Mouse (Mus musculus): ENCODE measurements around the gene Stim2.
A peak's percentile ranks its signal among the peaks of the same experiment; 100 is the strongest.

The Stim2 gene

GRCm38 (mm10) chr5:54049940-54050339 lies 51.6 kb downstream of the Stim2 start:
- no peak for DNase-seq

DNA sequence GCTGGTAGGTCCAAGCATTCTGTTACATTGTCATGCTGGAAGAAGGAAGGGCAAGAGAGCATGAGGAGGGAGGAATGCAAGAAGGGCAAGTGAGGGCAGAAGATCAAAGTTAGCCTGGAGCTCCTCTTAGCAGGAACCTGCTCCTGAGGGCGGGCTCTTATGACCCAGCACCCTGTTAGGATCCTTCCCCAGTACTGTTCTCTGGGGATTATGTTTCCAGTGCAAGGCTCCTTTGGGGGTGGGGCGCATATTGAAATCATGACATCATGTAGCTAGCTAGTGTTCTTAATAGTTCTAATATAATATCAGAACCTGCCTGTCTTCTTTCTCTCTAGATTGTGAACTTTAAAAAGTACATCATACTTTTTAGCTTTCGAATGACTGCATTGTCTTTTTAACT lies 52.8 kb downstream of the Stim2 start:
- DNase-seq = no peak

GRCm38 (mm10) chr5:54052205-54052604 lies 53.9 kb downstream of the Stim2 start:
- DNase-seq = no peak

DNA sequence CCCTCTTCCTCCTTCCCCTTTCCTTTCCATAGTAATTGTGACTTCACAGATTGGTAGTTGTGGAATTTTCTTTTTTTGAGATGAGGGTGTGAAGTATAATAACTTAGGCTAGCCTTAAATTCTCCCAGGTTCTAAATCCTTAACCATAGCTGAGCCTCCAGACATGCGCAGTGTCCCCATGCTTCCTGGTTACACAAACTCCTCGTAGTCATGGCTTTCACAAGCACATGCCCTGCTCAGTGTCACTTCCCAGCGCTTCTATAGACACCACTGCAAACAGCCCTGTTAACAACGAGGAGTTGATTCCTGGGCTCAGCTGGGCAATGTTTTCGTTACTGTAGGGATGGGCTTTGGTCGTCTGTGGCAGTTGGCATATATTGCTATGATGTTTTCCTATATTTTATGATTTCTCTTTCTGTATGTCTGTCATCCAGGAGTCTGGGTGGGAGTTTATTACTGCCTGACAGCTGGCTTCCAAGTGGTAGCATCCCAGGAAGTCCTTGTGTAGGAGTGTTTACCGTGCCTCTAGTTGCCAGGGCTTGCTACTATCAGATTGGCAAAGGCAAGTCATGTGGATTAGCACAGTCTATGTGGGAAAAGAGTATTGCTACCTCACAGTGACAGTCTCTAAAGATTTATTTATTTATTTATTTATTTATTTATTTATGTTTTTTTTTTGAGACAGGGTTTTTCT lies 55.5 kb downstream of the Stim2 start:
- no peak for DNase-seq

DNA sequence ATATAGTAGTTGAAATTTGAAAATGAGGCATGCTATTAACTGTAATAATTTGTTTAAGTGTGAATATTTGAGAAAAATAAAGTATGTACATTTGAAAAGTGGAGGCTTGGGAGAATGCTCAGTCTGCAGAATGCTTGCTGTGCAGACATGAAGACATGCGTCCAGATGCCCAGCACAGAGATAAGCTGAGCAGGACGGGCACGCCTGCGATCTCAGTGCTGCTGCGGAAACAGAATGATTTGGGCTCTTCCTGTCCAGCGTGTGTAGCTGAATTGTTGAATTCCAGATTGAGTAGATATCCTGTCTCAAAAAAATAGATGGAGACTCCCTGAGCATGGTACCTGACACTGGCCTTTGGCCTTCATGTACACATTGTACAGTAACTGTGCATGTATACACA lies 58.0 kb downstream of the Stim2 start:
- DNase-seq = no peak

DNA sequence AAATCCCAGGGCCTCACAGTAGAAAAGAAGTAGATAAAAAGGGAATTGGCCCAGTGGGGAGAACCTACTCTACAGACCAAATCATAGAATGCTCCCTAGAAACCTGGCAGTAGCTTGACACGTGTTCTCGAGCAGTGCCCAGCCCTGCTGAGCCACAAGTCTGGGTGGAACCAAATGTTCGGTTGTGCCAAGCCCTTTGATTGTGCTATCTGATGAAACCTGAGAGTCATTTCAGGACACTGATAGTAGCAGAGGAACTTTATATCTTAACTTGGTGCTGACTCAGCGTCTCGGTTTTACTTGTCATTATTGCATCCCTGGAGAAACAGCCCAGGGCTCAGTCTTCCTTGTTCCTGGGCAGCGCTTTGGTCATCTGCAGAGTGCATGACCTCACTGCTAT lies 61.7 kb downstream of the Stim2 start:
- no peak for DNase-seq

GRCm38 (mm10) chr5:54062079-54062478 lies 63.8 kb downstream of the Stim2 start:
- peak; percentile 53 for DNase-seq

DNA sequence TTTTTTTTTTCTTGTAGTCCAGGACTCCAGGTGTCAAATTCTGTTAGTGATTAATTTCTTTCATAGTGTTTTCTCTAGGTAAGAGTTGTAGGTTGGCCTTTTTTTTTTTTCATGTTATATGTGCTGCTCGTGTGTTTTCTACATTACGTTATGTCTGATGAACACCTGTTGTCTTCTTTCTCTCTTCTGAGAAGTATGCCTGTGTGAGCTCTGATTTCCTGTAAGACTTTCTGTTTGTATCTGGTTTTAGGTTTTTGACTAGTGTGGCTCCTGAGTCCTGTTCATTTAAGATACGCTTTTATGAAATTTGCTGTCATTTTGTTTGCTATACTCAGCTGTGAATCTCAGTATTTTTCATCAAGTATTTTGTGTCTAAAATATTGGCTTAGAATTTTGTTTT lies 69.3 kb downstream of the Stim2 start:
- no peak for DNase-seq

GRCm38 (mm10) chr5:54070549-54070948 lies 72.2 kb downstream of the Stim2 start:
- no peak for DNase-seq

DNA sequence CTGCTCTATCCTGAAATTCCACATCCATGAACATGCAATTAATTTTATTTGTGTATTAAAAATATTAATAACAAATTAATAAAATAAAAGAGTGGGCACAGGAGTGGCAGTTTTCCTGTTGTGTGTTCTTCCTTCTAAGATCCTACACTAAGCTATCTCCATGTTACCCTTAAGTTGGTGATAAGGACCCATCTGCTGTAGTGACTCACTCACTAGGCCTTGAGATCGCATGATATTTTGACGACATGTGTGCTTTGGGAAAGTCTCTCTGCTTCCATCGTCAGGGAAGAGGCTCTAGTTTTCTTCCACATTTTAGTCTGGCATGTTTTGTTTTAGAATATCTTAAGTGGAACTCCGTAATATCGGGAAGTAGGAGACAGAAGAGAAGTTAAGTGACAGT lies 73.0 kb downstream of the Stim2 start:
- no peak for DNase-seq

DNA sequence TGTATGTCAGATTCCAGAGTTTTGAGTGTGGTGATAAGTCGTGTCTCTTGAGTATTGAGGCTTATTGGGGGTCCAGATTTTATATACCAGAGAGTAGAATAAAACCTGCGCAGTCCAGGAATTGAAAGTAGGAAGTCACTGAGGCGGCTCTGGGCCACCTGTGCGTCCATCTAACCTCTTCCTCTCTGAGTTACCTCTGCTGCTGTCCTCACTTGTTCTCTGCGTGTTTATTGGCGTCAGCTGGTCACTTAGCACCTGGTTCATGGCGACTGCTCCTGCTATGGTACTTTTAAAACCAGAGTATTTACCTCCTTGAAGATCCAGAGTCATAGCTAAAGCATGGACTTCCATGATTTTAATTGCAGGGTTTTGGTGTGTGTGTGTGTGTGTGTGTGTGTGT lies 73.4 kb downstream of the Stim2 start:
- DNase-seq = no peak

- peak; percentile 19 for DNase-seq
Observed at GRCm38 (mm10) chr5:54073291-54073690, 75.0 kb downstream of the Stim2 start.

GRCm38 (mm10) chr5:54079997-54080396 lies 81.7 kb downstream of the Stim2 start:
- no peak for DNase-seq

GRCm38 (mm10) chr5:54087912-54088311 lies 89.6 kb downstream of the Stim2 start:
- DNase-seq = no peak

- DNase-seq = peak; percentile 60
Observed at GRCm38 (mm10) chr5:54098219-54098618, 99.9 kb downstream of the Stim2 start.

GRCm38 (mm10) chr5:54100916-54101315 lies 102.6 kb downstream of the Stim2 start:
- peak; percentile 83 for DNase-seq

DNA sequence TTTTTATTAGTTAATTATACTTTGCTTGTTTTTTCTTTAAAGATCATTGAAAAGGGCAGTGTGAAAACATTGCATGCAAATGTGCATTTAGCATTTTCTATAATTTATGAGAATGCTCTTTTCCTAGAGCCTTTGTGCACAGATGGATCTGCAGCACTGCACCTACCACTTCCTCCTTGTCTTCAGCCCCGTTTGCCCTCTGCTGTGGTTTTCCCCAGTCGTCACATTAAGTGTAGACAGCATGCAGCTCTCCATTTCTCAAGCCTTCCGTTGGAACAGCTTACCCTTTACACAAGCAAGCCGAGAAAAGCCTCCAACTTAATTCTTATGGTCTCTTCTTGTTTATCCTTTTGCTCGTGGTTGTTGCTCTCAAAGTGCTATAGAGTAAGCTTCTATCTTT lies 103.0 kb downstream of the Stim2 start:
- no peak for DNase-seq

DNA sequence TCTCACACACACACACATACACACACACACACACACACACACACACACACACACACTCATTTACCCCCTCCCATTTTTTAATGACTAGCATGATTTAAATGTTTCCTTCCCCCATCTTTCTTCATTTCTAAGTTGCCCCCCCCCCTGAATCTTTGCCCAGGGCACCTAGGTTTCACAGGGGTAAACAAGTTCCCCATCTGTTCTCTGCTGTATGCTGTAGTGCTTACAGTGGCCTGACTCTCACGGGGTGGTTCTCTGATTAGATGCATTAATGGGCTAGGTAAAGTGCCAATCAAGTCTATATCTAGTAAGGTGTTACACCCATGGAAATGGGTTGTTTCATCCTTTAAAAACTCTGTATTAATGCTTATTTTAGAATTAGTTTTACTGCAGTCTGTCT lies 103.7 kb downstream of the Stim2 start:
- DNase-seq = no peak

DNA sequence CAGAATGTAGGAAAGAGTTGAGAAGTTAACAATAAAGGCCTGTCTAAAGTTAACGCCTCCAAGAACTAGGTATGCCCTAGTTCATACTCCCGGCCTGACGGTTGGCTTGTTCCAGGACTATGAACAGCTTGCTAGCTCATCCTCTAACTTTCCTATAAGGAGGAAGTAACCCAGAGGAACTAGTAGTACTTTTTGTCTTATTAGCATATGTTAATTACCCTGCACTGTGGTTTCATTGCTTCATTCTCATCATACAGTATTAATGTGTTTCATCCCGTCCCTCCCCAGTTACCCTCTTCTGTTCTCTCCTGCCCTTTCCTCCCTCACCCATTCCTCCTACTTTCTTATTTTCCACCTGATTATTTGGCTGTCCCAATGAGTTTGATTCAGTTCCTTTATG lies 108.4 kb downstream of the Stim2 start:
- DNase-seq = no peak

DNA sequence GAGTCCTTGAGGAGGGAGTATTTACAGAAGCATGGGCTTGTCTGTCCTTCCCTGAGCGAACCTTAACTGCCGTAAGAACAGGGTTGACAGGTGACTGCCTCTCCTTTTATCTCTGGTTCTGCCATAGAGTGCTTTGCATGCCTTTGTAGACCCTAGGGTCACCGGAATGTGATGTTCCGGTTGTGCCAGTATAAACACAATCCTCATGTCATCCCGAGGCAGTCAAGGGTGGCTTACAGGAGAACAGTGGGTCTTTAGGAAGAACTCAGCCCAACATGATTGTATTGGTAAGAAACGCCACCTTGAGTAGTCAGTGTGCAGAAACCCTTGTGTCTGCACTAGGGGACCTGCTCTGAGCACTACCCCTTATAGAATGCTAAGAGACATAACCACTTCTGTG lies 108.8 kb downstream of the Stim2 start:
- no peak for DNase-seq

DNA sequence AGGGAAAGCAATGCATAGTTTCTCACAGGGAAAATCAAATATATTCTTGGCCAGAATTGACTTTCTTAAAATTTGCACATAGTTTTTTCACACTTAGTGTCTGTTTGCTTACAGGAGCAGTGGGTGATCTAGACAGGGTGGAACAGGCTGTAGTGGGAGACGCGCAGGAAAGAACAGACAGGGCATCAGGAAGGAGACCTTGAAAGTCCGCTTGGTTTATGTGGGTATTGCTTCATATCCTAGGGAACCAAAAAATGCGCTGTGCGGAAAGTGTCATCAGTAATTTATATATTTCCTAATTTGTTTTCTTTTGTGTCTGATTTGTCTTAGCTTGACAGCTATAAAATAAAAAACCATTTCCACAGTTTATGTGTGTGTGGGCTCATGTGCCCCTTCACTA lies 110.8 kb downstream of the Stim2 start:
- DNase-seq = no peak

- DNase-seq = no peak
Observed at GRCm38 (mm10) chr5:54110789-54111188, 112.5 kb downstream of the Stim2 start.

DNA sequence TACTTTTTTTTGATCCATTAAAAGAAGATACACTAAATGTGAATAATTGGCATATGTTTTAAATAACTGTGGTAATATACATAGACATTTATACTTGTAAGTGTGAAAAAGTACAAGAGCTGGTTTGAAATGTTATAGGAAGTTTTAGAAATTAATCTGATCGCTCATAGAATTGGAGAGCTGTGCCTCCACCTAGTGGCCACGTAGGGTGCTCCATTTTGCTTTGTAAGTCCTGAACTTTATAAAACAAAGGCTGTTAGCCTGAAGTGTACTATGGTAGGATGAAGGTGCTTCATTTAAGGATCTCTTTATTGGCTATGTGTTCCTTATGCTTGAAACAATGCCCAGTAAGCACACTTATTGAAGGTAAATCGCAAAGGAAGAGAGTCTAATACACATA lies 115.0 kb downstream of the Stim2 start:
- DNase-seq = peak; percentile 67

GRCm38 (mm10) chr5:54116538-54116937 lies 118.2 kb downstream of the Stim2 start:
- no peak for DNase-seq

DNA sequence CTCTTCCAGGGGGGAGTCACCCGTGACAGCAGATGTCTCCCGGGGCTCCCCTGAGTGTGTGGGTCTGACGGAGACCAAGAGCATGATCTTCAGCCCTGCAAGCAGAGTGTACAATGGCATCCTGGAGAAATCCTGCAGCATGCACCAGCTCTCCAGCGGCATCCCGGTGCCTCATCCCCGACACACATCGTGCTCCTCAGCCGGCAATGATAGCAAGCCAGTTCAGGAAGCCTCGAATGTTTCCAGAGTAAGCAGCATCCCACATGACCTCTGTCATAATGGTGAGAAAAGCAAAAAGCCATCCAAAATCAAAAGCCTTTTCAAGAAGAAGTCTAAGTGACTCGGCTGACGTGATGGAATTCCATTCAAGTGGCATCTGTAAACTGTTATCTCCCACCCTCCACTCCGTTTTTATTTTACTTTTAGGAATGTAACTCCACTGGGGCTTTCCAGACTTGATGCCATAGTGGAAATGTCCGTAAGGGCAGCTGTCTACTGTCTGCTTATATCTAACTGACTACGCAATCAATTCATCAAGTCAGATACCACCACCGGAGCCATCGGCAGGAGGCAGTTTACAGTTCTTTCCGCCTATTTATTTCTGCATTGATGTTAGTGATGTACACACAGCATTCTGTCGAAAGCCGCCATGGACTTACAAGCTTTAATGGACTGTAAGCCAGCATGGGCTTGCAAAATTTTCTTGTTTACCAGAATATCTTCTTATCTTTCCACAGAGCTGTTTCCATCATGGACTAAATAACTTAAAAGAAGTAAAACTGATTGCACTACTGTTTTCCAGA lies 120.3 kb downstream of the Stim2 start:
- no peak for DNase-seq

All from right cerebral cortex, adult 18-20 months (tissue).